Comparison of ENCODE assay signal across 9 mouse cellular contexts in genomic region chr17:42788686-42789453, GRCm38 (mm10). TPM values are rescaled to one million over a fixed set of nuclear protein-coding genes. Genes with fewer than 3 reads are reported as not detected.
DNase-seq lines count a peak whose midpoint lies in the region; ATAC-seq and TF ChIP-seq lines count a peak whose summit lies in the region.
"Had no signal": no experiment of that assay in that cellular context is flagged by ENCODE, and none has a peak within 500 bp of the region (broad histone marks: within the 10 kb centered on the region; RNA-seq: fewer than 3 reads in every experiment).

No protein-coding gene starts in this region.

- H3K36me3 ChIP-seq in hindbrain, postnatal 0 days (ENCODE audit: insufficient read depth, low read length): no peaks in the 10 kb centered on the region
- peaks cover 3% of the 10 kb centered on the region; the same call in 1 of the 2 replicates for H3K36me3 ChIP-seq in hindbrain, embryonic 10.5 days
- H3K36me3 ChIP-seq in midbrain, embryonic 11.5 days (ENCODE audit: control insufficient read depth, insufficient read depth, low read length): no peaks in the 10 kb centered on the region
- peaks cover 7% of the 10 kb centered on the region; the same call in 1 of the 2 replicates for H3K36me3 ChIP-seq in midbrain, embryonic 10.5 days
- H3K36me3 ChIP-seq in heart, postnatal 0 days (replicated peaks; ENCODE audit: control insufficient read depth, insufficient read depth, low read length): peaks cover 7% of the 10 kb centered on the region
- 0 out of 2 replicates have a peak, but pooled peaks cover 4% of the 10 kb centered on the region for H3K36me3 ChIP-seq in stomach, embryonic 16.5 days (ENCODE audit: control insufficient read depth, insufficient read depth, low read length)

- 86% methylated on average over 5 of the region's 5 CpGs for WGBS in hindbrain, postnatal 0 days
- 93% methylated on average over 5 of the region's 5 CpGs for WGBS in hindbrain, embryonic 10.5 days
- 92% methylated on average over 5 of the region's 5 CpGs for WGBS in midbrain, embryonic 11.5 days
- 88% methylated on average over 5 of the region's 5 CpGs for WGBS in midbrain, embryonic 10.5 days
- WGBS in heart, postnatal 0 days: 55% methylated on average over 5 of the region's 5 CpGs
- WGBS in stomach, embryonic 16.5 days: 74% methylated on average over 5 of the region's 5 CpGs

- DNase-seq in hindbrain, postnatal 0 days (ENCODE audit: low spot score): no peak
- no peak for DNase-seq in hindbrain, embryonic 10.5 days (ENCODE audit: low spot score)
- DNase-seq in midbrain, embryonic 11.5 days (ENCODE audit: low spot score, missing footprints): no peak
- no peak for DNase-seq in midbrain, embryonic 10.5 days (ENCODE audit: low spot score)
- peak; percentile 21 for DNase-seq in heart, postnatal 0 days (ENCODE audit: low spot score)
- no peak for DNase-seq in left cerebral cortex, postnatal 4 days
- DNase-seq: cerebellum, postnatal 36 days had no signal

- ATAC-seq in hindbrain, postnatal 0 days: 0 out of 2 replicates have a peak, but pooled peaks have one; percentile 48
- peak; percentile 27; the same call in 1 of the 2 replicates for ATAC-seq in midbrain, embryonic 11.5 days (ENCODE audit: low FRiP score)
- ATAC-seq in heart, postnatal 0 days (ENCODE audit: insufficient read depth, low read depth): peak; percentile 62
- ATAC-seq in stomach, embryonic 16.5 days (ENCODE audit: insufficient read depth, low FRiP score): peak; percentile 30

- H3K4me3 ChIP-seq in hindbrain, postnatal 0 days (ENCODE audit: low read length): no peak overlapping the region
- no peak overlapping the region for H3K4me3 ChIP-seq in hindbrain, embryonic 10.5 days
- H3K4me3 ChIP-seq in midbrain, embryonic 11.5 days (ENCODE audit: low read depth, low read length): no peak overlapping the region
- H3K4me3 ChIP-seq in midbrain, embryonic 10.5 days: no peak overlapping the region
- no peak overlapping the region for H3K4me3 ChIP-seq in heart, postnatal 0 days (ENCODE audit: low read depth, low read length)
- H3K4me3 ChIP-seq in stomach, embryonic 16.5 days (replicated peaks; ENCODE audit: low read length): no peak overlapping the region

- H3K27me3 ChIP-seq in hindbrain, postnatal 0 days (ENCODE audit: insufficient read depth, low read length): no peaks in the 10 kb centered on the region
- no peaks in the 10 kb centered on the region for H3K27me3 ChIP-seq in hindbrain, embryonic 10.5 days (ENCODE audit: insufficient read depth, poor library complexity, severe bottlenecking)
- H3K27me3 ChIP-seq in midbrain, embryonic 11.5 days (ENCODE audit: control insufficient read depth, insufficient read depth, low read length): no peaks in the 10 kb centered on the region
- no peaks in the 10 kb centered on the region for H3K27me3 ChIP-seq in midbrain, embryonic 10.5 days (ENCODE audit: low read depth, poor library complexity, severe bottlenecking)
- no peaks in the 10 kb centered on the region for H3K27me3 ChIP-seq in heart, postnatal 0 days (ENCODE audit: control insufficient read depth, insufficient read depth, low read length)
- no peaks in the 10 kb centered on the region for H3K27me3 ChIP-seq in stomach, embryonic 16.5 days (ENCODE audit: control insufficient read depth, insufficient read depth, low read length)

- H3K9me3 ChIP-seq in hindbrain, postnatal 0 days (ENCODE audit: low read length): no peaks in the 10 kb centered on the region
- no peaks in the 10 kb centered on the region for H3K9me3 ChIP-seq in hindbrain, embryonic 10.5 days
- no peaks in the 10 kb centered on the region for H3K9me3 ChIP-seq in midbrain, embryonic 11.5 days (ENCODE audit: control insufficient read depth, low read length)
- no peaks in the 10 kb centered on the region for H3K9me3 ChIP-seq in midbrain, embryonic 10.5 days (replicated peaks)
- no peaks in the 10 kb centered on the region for H3K9me3 ChIP-seq in heart, postnatal 0 days (replicated peaks; ENCODE audit: control insufficient read depth, low read length)
- H3K9me3 ChIP-seq in stomach, embryonic 16.5 days (replicated peaks; ENCODE audit: control insufficient read depth, low read length): no peaks in the 10 kb centered on the region

- intact Hi-C loops in left cerebral cortex, postnatal 4 days (cut with DNase I): no loop called here

- H3K4me1 ChIP-seq in hindbrain, postnatal 0 days (ENCODE audit: insufficient read depth, low read length): 0 out of 2 replicates have a peak, but pooled peaks cover 3% of the 10 kb centered on the region
- H3K4me1 ChIP-seq in hindbrain, embryonic 10.5 days (replicated peaks): no peaks in the 10 kb centered on the region
- H3K4me1 ChIP-seq in midbrain, embryonic 11.5 days (ENCODE audit: control insufficient read depth, insufficient read depth, low read length): no peaks in the 10 kb centered on the region
- no peaks in the 10 kb centered on the region for H3K4me1 ChIP-seq in midbrain, embryonic 10.5 days
- 0 out of 2 replicates have a peak, but pooled peaks cover 4% of the 10 kb centered on the region for H3K4me1 ChIP-seq in heart, postnatal 0 days (ENCODE audit: control insufficient read depth, insufficient read depth)
- H3K4me1 ChIP-seq in stomach, embryonic 16.5 days (ENCODE audit: control insufficient read depth, insufficient read depth, low read length): peaks cover 3% of the 10 kb centered on the region; the same call in 1 of the 2 replicates

- TF ChIP-seq EP300 in heart, postnatal 0 days (IDR thresholded peaks at IDR 0.05; ENCODE audit: low read depth): no peak

- no peak overlapping the region for H3K27ac ChIP-seq in hindbrain, postnatal 0 days
- no peak overlapping the region for H3K27ac ChIP-seq in hindbrain, embryonic 10.5 days
- no peak overlapping the region for H3K27ac ChIP-seq in midbrain, embryonic 11.5 days (ENCODE audit: low read depth, low read length)
- no peak overlapping the region for H3K27ac ChIP-seq in midbrain, embryonic 10.5 days (replicated peaks)
- no peak overlapping the region for H3K27ac ChIP-seq in heart, postnatal 0 days (ENCODE audit: low read depth)
- no peak overlapping the region for H3K27ac ChIP-seq in stomach, embryonic 16.5 days (ENCODE audit: low read length)
- H3K27ac ChIP-seq: macrophage had no signal

- H3K9ac ChIP-seq in hindbrain, postnatal 0 days (replicated peaks; ENCODE audit: low read length): no peak overlapping the region
- no peak overlapping the region for H3K9ac ChIP-seq in midbrain, embryonic 11.5 days (ENCODE audit: low read length)
- no peak overlapping the region for H3K9ac ChIP-seq in heart, postnatal 0 days (replicated peaks; ENCODE audit: low read depth, low read length)
- no peak overlapping the region for H3K9ac ChIP-seq in stomach, embryonic 16.5 days (ENCODE audit: low read length)

- H3K4me2 ChIP-seq in hindbrain, postnatal 0 days (ENCODE audit: low read depth, low read length): no peak overlapping the region
- no peak overlapping the region for H3K4me2 ChIP-seq in midbrain, embryonic 11.5 days
- H3K4me2 ChIP-seq in heart, postnatal 0 days (ENCODE audit: low read depth, low read length): no peak overlapping the region
- no peak overlapping the region for H3K4me2 ChIP-seq in stomach, embryonic 16.5 days (ENCODE audit: low read depth, low read length)

- no peak for TF ChIP-seq CTCF in hindbrain, postnatal 0 days (IDR thresholded peaks at IDR 0.05; ENCODE audit: low read depth)
- no peak for TF ChIP-seq CTCF in heart, postnatal 0 days (IDR thresholded peaks at IDR 0.05; ENCODE audit: low read depth)

RNA-seq across cellular contexts. Expression of gene Adgrf2, which starts 46.9 kb away (rescaled TPM):
- 0.21 and 0.97 TPM in 2 replicates for total RNA-seq in hindbrain, postnatal 0 days (2014; rRNA removed)
- polyA plus RNA-seq in hindbrain, postnatal 0 days (2015; fragmentation: Nextera tagmentation; extraction: Ambion mirVana): 0.05 TPM in 1 of 2 replicates, not detected in the other
- not detected in 2 replicates for polyA plus RNA-seq in hindbrain, embryonic 10.5 days (2016; fragmentation: Nextera tagmentation; extraction: Ambion mirVana)
- polyA plus RNA-seq in midbrain, embryonic 11.5 days (2014; fragmentation: Nextera tagmentation; extraction: Ambion mirVana): 0.08 and 0.10 TPM in 2 replicates
- polyA plus RNA-seq in midbrain, embryonic 10.5 days (2016; fragmentation: Nextera tagmentation; extraction: Ambion mirVana): 0.05 TPM in 1 of 2 replicates, not detected in the other
- total RNA-seq in heart, postnatal 0 days (2014; rRNA removed; ENCODE audit: low replicate concordance): 0.04 and 0.15 TPM in 2 replicates
- 0.05 TPM in 1 of 2 replicates, not detected in the other for polyA plus RNA-seq in heart, postnatal 0 days (2015; fragmentation: Nextera tagmentation; extraction: Ambion mirVana)
- polyA plus RNA-seq in stomach, embryonic 16.5 days (2015; fragmentation: Nextera tagmentation; extraction: Ambion mirVana): 2.5 and 3.4 TPM in 2 replicates
- under 1 TPM; 0.36 to 0.44 TPM for total RNA-seq in left cerebral cortex, postnatal 4 days (2021)
- polyA plus RNA-seq: macrophage had no signal
